Mouse (Mus musculus) liver, embryonic 13.5 days (tissue): ENCODE data around the gene Uba1. TPM values are rescaled to one million over a fixed set of nuclear protein-coding genes. Genes with fewer than 3 reads are reported as not detected.

Source experiments
- ATAC-seq: fragments of 200-750 bp; cut with Nextera tagmentation; 2 replicates; pipeline ENCODE4 v1.8.0; 2017; ENCODE audit warnings: low read depth, mild to moderate bottlenecking, moderate number of reproducible peaks, moderate library complexity
- DNase-seq: peaks from one replicate; pipeline ENCODE4 v3.0.0; 2022
- H3K27ac ChIP-seq: fragments of 300-500 bp; sonication (generic); 2 replicates; pipeline ENCODE4 v1.5.1; 2015; ENCODE audit warnings: moderate library complexity, mild to moderate bottlenecking, inconsistent platforms
- H3K27me3 ChIP-seq: fragments of 300-500 bp; sonication (generic); 2 replicates; pipeline ENCODE4 v1.6.1; 2015; ENCODE audit warnings: mild to moderate bottlenecking, inconsistent platforms
- H3K36me3 ChIP-seq: fragments of 300-500 bp; sonication (generic); 2 replicates; pipeline ENCODE4 v1.6.1; 2015; ENCODE audit warnings: mild to moderate bottlenecking, inconsistent platforms
- H3K4me1 ChIP-seq: fragments of 300-500 bp; sonication (generic); replicated peaks from 2 replicates; pipeline ENCODE4 v1.6.1; 2015; ENCODE audit warnings: inconsistent platforms
- H3K4me2 ChIP-seq: fragments of 300-500 bp; sonication (generic); 2 replicates; pipeline ENCODE4 v1.6.1; 2015; ENCODE audit warnings: inconsistent platforms, mild to moderate bottlenecking, moderate library complexity
- H3K4me3 ChIP-seq: fragments of 300-500 bp; sonication (generic); replicated peaks from 2 replicates; pipeline ENCODE4 v1.5.1; 2015; ENCODE audit warnings: mild to moderate bottlenecking, inconsistent platforms
- H3K9ac ChIP-seq: fragments of 300-500 bp; sonication (generic); 2 replicates; pipeline ENCODE4 v1.6.1; 2015; ENCODE audit warnings: mild to moderate bottlenecking, inconsistent platforms
- H3K9me3 ChIP-seq: fragments of 300-500 bp; sonication (generic); replicated peaks from 2 replicates; pipeline ENCODE4 v1.6.1; 2016; ENCODE audit warnings: inconsistent platforms
- WGBS: fragments of 180-500 bp; shearing (Covaris S2); methylation state at CpG from one replicate; pipeline ENCODE4 v1.1.7; 2015; ENCODE audit not compliant: insufficient replicate concordance; 5-methylcytosine and 5-hydroxymethylcytosine counted together
- polyA plus RNA-seq: library from polyadenylated mRNA; unstranded; fragments of >200 nt; fragmentation: Nextera tagmentation; extraction: Ambion mirVana; gene quantifications from 2 replicates; pipeline ENCODE4 v1.2.1, GENCODE M21; 2015

Uba1 gene
- polyA plus RNA-seq, 1 experiment from 2014 or later: 118 TPM

DNA sequence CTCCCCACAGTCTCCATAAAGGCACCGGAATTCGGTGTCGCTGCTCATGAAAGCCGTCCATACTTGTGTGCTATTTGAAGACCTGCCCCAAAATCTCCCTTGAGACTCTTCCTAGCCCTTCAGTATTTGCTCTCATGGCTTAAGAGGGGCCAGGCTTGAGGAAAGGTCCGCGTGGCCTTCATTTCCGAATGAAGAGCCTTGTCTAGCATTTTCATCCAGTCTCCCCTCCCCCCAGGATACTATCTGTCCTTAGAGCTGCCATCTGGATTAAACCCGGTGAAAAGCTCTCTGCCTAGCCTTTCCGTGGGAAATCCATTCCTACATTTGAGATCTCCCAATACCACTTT is 5.3 kb downstream of the Uba1 start:
- no peaks in the 10 kb centered on the region for H3K9me3 ChIP-seq
- H3K4me3 ChIP-seq: peak overlapping the region; percentile 72
- peak overlapping the region; percentile 84 for H3K9ac ChIP-seq
- H3K4me1 ChIP-seq: peaks cover 32% of the 10 kb centered on the region
- no peaks in the 10 kb centered on the region for H3K27me3 ChIP-seq
- DNase-seq (no peak), ATAC-seq (peak; percentile 12; the same call in 1 of the 2 replicates)
- H3K36me3 ChIP-seq: peaks cover 19% of the 10 kb centered on the region
- WGBS: 19% methylated on average over 9 of the region's 9 CpGs
- H3K4me2 ChIP-seq: peak overlapping the region; percentile 74
- peak overlapping the region; percentile 81 for H3K27ac ChIP-seq

DNA sequence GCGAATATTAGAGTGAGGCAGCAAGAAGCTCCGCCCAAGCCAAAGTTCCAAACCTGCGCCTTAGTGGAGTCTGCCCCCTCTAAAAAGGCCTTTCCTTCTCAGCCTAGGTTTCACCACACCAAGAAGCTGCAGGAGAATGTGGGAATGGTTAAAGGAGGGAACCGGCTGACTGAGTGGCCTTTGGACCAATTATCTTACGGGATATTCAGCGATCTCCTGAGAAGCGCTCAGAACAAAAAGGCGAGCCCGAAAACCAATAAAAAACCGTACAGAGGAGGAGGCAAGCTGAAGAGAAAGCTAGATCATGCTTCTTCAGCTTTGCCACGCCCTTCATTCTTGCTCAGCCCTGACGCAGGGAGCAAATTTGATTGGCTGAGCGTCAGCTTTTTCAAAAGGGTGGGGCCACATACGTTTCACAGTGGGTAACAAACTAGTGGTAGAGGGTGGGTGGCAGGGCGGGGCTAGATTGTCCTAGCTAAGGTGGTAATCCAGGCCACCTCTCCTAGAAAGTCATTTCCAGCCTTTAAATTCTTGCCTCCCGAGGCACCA is 29.5 kb downstream of the Uba1 start, which contains the start of gene Cdk16:
TSS of gene Cdk16 (plus strand) at position 436 of the 549 bp plus-strand sequence.
- H3K27ac ChIP-seq: peak within 1 kb of the TSS; percentile 90
- DNase-seq (peak; percentile 84), ATAC-seq (peak; percentile 92)
- peak within 1 kb of the TSS; percentile 81 for H3K4me3 ChIP-seq
- 10% methylated on average over 16 of the region's 16 CpGs for WGBS
- H3K4me2 ChIP-seq: peak within 1 kb of the TSS; percentile 80
- H3K4me1 ChIP-seq: peaks cover 25% of the 10 kb centered on the region
- no peaks in the 10 kb centered on the region for H3K27me3 ChIP-seq
- peaks cover 13% of the 10 kb centered on the region for H3K36me3 ChIP-seq
- peak within 1 kb of the TSS; percentile 94 for H3K9ac ChIP-seq
- no peaks in the 10 kb centered on the region for H3K9me3 ChIP-seq

DNA sequence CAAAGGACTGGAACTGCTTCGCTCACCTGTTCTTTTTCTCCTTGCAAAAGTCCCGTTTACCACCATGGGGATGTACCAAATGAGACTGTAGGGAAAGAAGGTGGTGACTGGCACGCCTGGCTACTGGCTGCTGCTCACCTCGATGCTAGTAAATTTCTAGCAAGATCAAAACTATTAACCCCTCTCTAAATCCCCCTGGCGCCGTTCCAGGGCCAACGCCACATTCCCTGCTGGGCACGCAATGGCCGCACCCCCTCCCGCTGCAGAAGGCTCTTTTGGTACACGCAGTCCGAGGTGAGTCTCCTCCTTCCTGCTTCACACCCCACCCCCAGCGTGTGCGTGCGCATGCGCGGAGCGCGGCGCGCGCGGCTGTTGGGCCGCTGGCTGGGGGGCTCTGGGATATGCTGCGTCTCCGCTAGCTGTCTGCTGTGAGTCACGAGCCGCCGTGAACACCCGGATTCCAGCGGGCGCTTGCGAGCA is 30.0 kb downstream of the Uba1 start:
- Histone ChIP-seq H3K9me3 (no peaks in the 10 kb centered on the region), H3K27me3 (no peaks in the 10 kb centered on the region), H3K36me3 (peaks cover 13% of the 10 kb centered on the region), H3K4me3 (peak overlapping the region; percentile 81), H3K9ac (peak overlapping the region; percentile 94), H3K4me2 (peak overlapping the region; percentile 80), H3K27ac (peak overlapping the region; percentile 90), H3K4me1 (peaks cover 25% of the 10 kb centered on the region)
- peak; percentile 75 for DNase-seq
- peak; percentile 85 for ATAC-seq
- WGBS: 7% methylated on average over 33 of the region's 33 CpGs

- Histone ChIP-seq H3K9me3 (no peaks in the 10 kb centered on the region), H3K36me3 (peaks cover 15% of the 10 kb centered on the region), H3K4me3 (peak overlapping the region; percentile 81), H3K27me3 (no peaks in the 10 kb centered on the region), H3K4me2 (peak overlapping the region; percentile 80), H3K9ac (peak overlapping the region; percentile 94), H3K27ac (peak overlapping the region; percentile 90), H3K4me1 (peaks cover 25% of the 10 kb centered on the region)
- peak; percentile 52 for DNase-seq
- 7% methylated on average over 30 of the region's 35 CpGs for WGBS
- peak; percentile 39 for ATAC-seq
Observed at GRCm38 (mm10) chrX:20688615-20689014, 30.5 kb downstream of the Uba1 start.

- no peak for DNase-seq
- Histone ChIP-seq H3K27ac (no peak overlapping the region), H3K36me3 (peaks cover 40% of the 10 kb centered on the region), H3K4me1 (peaks cover 22% of the 10 kb centered on the region), H3K4me3 (no peak overlapping the region), H3K9me3 (no peaks in the 10 kb centered on the region), H3K4me2 (no peak overlapping the region), H3K27me3 (no peaks in the 10 kb centered on the region), H3K9ac (no peak overlapping the region)
- WGBS: 58% methylated on average over 3 of the region's 3 CpGs
- no peak for ATAC-seq
Observed at GRCm38 (mm10) chrX:20691566-20691965, 33.4 kb downstream of the Uba1 start.

GRCm38 (mm10) chrX:20692616-20693015 is 34.5 kb downstream of the Uba1 start:
- Histone ChIP-seq H3K4me3 (no peak overlapping the region), H3K9me3 (no peaks in the 10 kb centered on the region), H3K4me2 (no peak overlapping the region), H3K27me3 (no peaks in the 10 kb centered on the region), H3K36me3 (peaks cover 51% of the 10 kb centered on the region), H3K9ac (no peak overlapping the region), H3K4me1 (peaks cover 17% of the 10 kb centered on the region), H3K27ac (no peak overlapping the region)
- WGBS: 73% methylated on average over 1 of the region's 1 CpGs
- no peak for DNase-seq
- no peak for ATAC-seq

DNA sequence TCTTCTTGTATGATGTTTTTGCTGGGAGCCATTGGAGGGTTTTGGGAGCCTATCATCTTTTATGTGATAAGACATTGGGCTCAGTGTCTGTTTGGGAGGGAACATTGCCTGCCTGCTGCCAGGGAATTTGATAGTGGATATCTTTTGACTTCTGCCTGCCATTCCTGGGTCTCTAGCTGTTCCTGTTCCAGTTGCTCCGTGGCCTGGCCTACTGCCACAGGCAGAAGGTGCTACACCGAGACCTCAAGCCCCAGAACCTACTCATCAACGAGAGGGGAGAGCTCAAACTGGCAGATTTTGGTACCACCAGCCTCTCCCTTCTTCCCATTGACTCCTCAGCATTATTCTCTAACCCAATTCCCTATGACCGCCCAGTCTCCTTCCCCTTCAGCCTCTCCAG is 37.7 kb downstream of the Uba1 start:
- Histone ChIP-seq H3K4me1 (0 out of 2 replicates have a peak, but pooled peaks cover 1% of the 10 kb centered on the region), H3K9me3 (no peaks in the 10 kb centered on the region), H3K27me3 (no peaks in the 10 kb centered on the region), H3K36me3 (peaks cover 69% of the 10 kb centered on the region), H3K27ac (no peak overlapping the region), H3K9ac (no peak overlapping the region), H3K4me3 (no peak overlapping the region), H3K4me2 (no peak overlapping the region)
- ATAC-seq: no peak
- 92% methylated on average over 4 of the region's 4 CpGs for WGBS
- no peak for DNase-seq

DNA sequence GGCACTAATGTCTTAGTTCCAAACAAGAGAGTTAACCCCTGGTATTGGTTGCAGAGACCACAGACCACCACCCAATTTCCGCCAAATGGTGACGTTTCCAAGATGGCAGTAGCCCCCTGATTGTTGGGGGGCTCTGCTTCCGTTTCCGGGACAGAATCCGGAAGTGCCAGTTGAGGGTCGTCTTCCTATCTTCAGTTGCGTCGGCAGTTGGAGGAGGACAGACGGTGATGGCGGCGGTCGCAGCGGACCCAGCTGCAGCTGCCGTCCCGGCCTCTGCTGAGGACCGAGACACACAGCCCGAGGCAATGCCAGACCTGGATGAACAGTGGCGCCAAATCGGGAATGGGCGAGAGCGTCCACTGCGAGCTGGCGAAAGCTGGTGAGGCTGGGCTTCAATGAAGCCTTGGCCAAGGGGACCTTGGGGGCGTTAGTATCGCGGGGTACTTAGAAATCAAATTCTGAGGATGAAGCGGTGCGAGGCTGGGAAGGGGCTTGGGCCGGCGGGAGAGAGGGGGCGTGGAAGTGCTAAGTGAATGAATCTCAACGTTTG is 45.7 kb downstream of the Uba1 start, which contains the start of gene Usp11:
TSS of gene Usp11 (plus strand) at position 166 of the 550 bp plus-strand sequence.
- peaks cover 8% of the 10 kb centered on the region for H3K36me3 ChIP-seq

DNA sequence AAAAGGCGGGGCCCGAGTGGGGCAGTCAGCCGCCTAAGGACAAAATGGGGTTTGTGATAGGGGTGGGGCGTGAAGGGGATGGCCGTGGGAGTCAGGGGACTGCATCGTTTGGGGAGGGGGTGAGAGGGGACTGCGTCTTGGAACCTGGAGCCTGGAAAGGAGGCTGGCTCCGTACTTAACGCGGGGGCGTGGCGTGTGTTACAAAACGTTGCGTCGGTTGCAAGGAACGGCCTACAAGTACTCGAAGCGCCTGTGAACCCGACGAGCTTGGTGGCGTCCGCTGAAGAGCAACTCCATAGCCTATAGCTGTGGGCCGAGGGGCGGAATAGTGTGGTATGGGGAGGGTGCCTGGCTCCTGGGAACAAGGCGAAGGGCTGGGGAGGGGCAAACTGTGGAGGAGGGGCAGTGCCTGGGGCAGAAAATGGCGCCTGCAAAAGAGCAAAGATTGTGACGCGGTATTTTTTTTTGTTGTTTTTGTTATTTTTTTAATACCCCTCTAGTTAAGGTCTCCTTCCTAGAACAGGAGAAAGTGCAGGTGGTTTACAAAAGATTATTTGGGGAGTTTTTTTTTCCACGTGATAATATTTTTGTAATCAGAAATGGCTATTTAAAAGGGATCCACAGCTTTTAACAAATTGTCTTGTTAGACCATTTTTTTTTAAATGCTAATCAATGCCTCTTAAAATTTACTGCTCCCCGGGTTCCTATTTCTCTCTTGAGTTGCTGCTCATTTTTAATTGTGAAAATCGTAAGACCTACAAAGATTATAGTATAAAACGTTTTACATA is 46.4 kb downstream of the Uba1 start:
- H3K27me3 ChIP-seq: no peaks in the 10 kb centered on the region
- peak overlapping the region; percentile 75 for H3K9ac ChIP-seq
- H3K4me1 ChIP-seq: peaks cover 11% of the 10 kb centered on the region
- DNase-seq: peak; percentile 72
- H3K27ac ChIP-seq: peak overlapping the region; percentile 84
- H3K36me3 ChIP-seq: peaks cover 2% of the 10 kb centered on the region
- H3K9me3 ChIP-seq: no peaks in the 10 kb centered on the region
- peak overlapping the region; percentile 75 for H3K4me2 ChIP-seq
- WGBS: 9% methylated on average over 32 of the region's 32 CpGs
- H3K4me3 ChIP-seq: peak overlapping the region; percentile 69
- ATAC-seq: peak; percentile 97

More for the DNA sequence above, 45.7 kb downstream of the Uba1 start, which contains the start of gene Usp11:
- Histone ChIP-seq H3K9me3 (no peaks in the 10 kb centered on the region), H3K9ac (peak within 1 kb of the TSS; percentile 75), H3K27ac (peak within 1 kb of the TSS; percentile 84), H3K4me2 (peak within 1 kb of the TSS; percentile 75), H3K4me1 (peaks cover 11% of the 10 kb centered on the region), H3K4me3 (peak within 1 kb of the TSS; percentile 69), H3K27me3 (no peaks in the 10 kb centered on the region)
- whole genome bisulfite sequencing: 15% methylated on average over 32 of the region's 32 CpGs
- DNase-seq: peak; percentile 12
- ATAC-seq: peak; percentile 22

DNA sequence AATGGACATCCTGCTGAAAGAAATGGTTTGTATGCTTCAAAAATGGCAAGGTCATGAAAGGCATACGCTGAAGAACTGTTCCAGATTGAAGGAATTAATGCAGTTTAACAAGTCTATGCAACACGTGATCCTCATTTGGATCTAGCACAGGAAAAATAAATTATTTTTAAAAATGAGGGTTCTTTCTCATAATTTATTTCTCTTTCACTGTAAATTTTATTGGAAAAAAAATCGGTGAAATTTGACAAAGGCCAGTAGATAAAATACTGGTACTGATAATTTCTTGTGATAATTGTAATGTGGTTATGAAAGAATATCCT is 46.9 kb downstream of the Uba1 start:
- no peak overlapping the region for H3K27ac ChIP-seq
- whole genome bisulfite sequencing: 15% methylated on average over 3 of the region's 3 CpGs
- H3K4me2 ChIP-seq: peak overlapping the region; percentile 46; the same call in 1 of the 2 replicates
- H3K4me1 ChIP-seq: peaks cover 11% of the 10 kb centered on the region
- no peak for ATAC-seq
- H3K9ac ChIP-seq: peak overlapping the region; percentile 39; the same call in 1 of the 2 replicates
- H3K4me3 ChIP-seq: peak overlapping the region; percentile 69
- H3K27me3 ChIP-seq: no peaks in the 10 kb centered on the region
- H3K36me3 ChIP-seq: no peaks in the 10 kb centered on the region
- DNase-seq: no peak
- no peaks in the 10 kb centered on the region for H3K9me3 ChIP-seq

DNA sequence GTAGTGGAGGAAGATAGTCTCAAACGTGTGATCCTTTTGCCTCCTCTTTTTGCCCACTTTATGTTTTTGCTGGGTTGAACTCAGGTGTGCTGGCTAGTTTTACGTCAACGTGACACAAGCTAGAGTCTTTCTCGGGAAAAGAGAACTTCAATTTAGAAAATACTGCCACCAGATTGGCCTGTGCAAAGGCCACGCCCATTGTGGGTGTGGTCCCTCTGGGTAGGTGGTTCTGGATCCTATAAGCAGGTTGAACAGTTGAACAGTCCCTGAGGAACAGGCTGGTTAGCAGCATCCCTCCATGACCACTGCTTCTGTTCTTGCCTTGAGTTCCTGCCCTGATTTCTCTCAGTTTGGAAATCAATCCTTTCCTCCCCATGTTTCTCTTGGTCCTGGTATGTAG is 70.6 kb downstream of the Uba1 start:
- Histone ChIP-seq H3K27me3 (no peaks in the 10 kb centered on the region), H3K27ac (no peak overlapping the region), H3K9ac (no peak overlapping the region), H3K4me2 (no peak overlapping the region), H3K36me3 (no peaks in the 10 kb centered on the region), H3K4me1 (peaks cover 3% of the 10 kb centered on the region; the same call in 1 of the 2 replicates), H3K4me3 (no peak overlapping the region), H3K9me3 (no peaks in the 10 kb centered on the region)
- WGBS: 48% methylated on average over 5 of the region's 5 CpGs
- DNase-seq: no peak
- ATAC-seq: no peak
